Mouse (Mus musculus): ENCODE results near the gene Gm5089.

DNA sequence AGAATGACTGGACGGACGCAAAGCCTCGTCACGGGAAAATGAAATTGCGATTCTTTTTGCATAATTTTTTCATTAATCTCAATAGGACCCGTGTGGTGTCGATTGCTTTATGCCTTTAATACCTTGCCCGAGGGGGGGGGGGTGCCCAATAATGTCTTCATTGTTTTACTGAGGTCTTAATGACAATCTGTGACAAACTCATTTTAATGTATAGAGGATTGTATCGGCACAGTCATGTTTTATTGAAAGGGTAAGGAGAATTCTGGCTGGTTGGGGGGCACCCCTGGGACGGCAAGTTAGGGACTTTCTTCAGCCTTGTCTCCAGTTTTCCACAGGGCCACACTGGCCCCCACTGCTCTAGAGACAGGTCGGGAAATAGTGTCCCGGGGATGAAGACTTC is 45.7 kb downstream of the Gm5089 start:
- TF ChIP-seq POLR2A (IDR thresholded peaks at IDR 0.05; ENCODE audit: insufficient read depth, low read depth, low read length), result no peak
- no peak for TF ChIP-seq CTCF (IDR thresholded peaks at IDR 0.05)

Data from heart, adult 2 months (tissue).